Mouse (Mus musculus) B cell, adult 2 months (primary cell): ENCODE measurements at regions not wholly inside any gene's neighbourhood (a gene's known extent, or its start where the extent isn't known, plus 50 kb on each side); places are given as distances from the start of the nearest gene placed in this dataset.

Experiments used
- DNase-seq, 2 experiments: peaks; one replicate each; pipeline ENCODE4 v3.0.0; 2022

- DNase-seq: no peak
These were observed 82.9 kb upstream of the 1600014C23Rik start for GRCm38 (mm10) chr17:45816566-45816965.

GRCm38 (mm10) chr17:45815833-45816232 lies 82.2 kb upstream of the 1600014C23Rik start:
- no peak for DNase-seq

GRCm38 (mm10) chr17:45815341-45815740 lies 81.7 kb upstream of the 1600014C23Rik start:
- DNase-seq: no peak

- DNase-seq: no peak
These were observed 80.9 kb upstream of the 1600014C23Rik start for GRCm38 (mm10) chr17:45814586-45814985.

GRCm38 (mm10) chr17:45813956-45814355 lies 80.3 kb upstream of the 1600014C23Rik start:
- no peak for DNase-seq

GRCm38 (mm10) chr17:45812289-45812955 lies 78.8 kb upstream of the 1600014C23Rik start:
- DNase-seq: no peak

- no peak for DNase-seq
These were observed 78.1 kb upstream of the 1600014C23Rik start for GRCm38 (mm10) chr17:45811632-45812221.

GRCm38 (mm10) chr17:45809728-45810127 lies 76.1 kb upstream of the 1600014C23Rik start:
- no peak for DNase-seq

GRCm38 (mm10) chr17:45808374-45808773 lies 74.7 kb upstream of the 1600014C23Rik start:
- no peak for DNase-seq

- no peak for DNase-seq
These were observed 73.8 kb upstream of the 1600014C23Rik start for GRCm38 (mm10) chr17:45807452-45807851.

GRCm38 (mm10) chr17:45806831-45807230 lies 73.2 kb upstream of the 1600014C23Rik start:
- DNase-seq: no peak

GRCm38 (mm10) chr17:45806430-45806829 lies 72.8 kb upstream of the 1600014C23Rik start:
- DNase-seq: no peak

GRCm38 (mm10) chr17:45805471-45806082 lies 71.9 kb upstream of the 1600014C23Rik start:
- peak; percentile 29 to 43 for DNase-seq

GRCm38 (mm10) chr17:45803331-45803730 lies 69.7 kb upstream of the 1600014C23Rik start:
- no peak for DNase-seq

- DNase-seq: no peak
These were observed 68.8 kb upstream of the 1600014C23Rik start for GRCm38 (mm10) chr17:45802439-45802838.

- no peak for DNase-seq
These were observed 66.1 kb upstream of the 1600014C23Rik start for GRCm38 (mm10) chr17:45799725-45800124.

- no peak for DNase-seq
These were observed 65.4 kb upstream of the 1600014C23Rik start for GRCm38 (mm10) chr17:45798996-45799395.

GRCm38 (mm10) chr17:45798456-45798855 lies 64.8 kb upstream of the 1600014C23Rik start:
- no peak for DNase-seq

GRCm38 (mm10) chr17:45797121-45797520 lies 63.5 kb upstream of the 1600014C23Rik start:
- no peak for DNase-seq

- DNase-seq: no peak
These were observed 61.3 kb upstream of the 1600014C23Rik start for GRCm38 (mm10) chr17:45794926-45795325.

GRCm38 (mm10) chr17:45790959-45791520 lies 57.4 kb upstream of the 1600014C23Rik start:
- no peak for DNase-seq

GRCm38 (mm10) chr17:45789777-45790176 lies 56.1 kb upstream of the 1600014C23Rik start:
- DNase-seq: no peak

GRCm38 (mm10) chr17:45784905-45785304 lies 51.3 kb upstream of the 1600014C23Rik start:
- no peak for DNase-seq

GRCm38 (mm10) chr17:45784496-45784895 lies 50.9 kb upstream of the 1600014C23Rik start:
- DNase-seq: no peak
